Mouse (Mus musculus) MEL (cell line): ENCODE results near the gene Rrh. TPM values are rescaled to one million over a fixed set of nuclear protein-coding genes. Genes with fewer than 3 reads are reported as not detected.

Source experiments
- DNase-seq: peaks from one replicate; pipeline ENCODE4 v3.0.0; 2011; ENCODE audit warnings: low read depth, low spot score
- H3K27ac ChIP-seq: 2 replicates; pipeline ENCODE4 v1.5.1; 2012; ENCODE audit warnings: low read depth, mild to moderate bottlenecking, control low read depth, low read length, moderate library complexity; ENCODE audit not compliant: control insufficient read depth
- H3K27me3 ChIP-seq, 2 experiments: fragments of 150-350 bp in 1 of 2; sonication (generic) in 1 of 2; 2 replicates each; pipeline ENCODE4 v1.6.1; 2012; ENCODE audit warnings: low read length in 2 of 2, mild to moderate bottlenecking in 2 of 2, improper control_type of control experiment in 1 of 2, moderate library complexity in 1 of 2; ENCODE audit not compliant: insufficient read depth in 2 of 2, control insufficient read depth in 1 of 2
- H3K36me3 ChIP-seq, 2 experiments: 2 replicates each; pipeline ENCODE4 v1.6.1; 2012 to 2014; ENCODE audit warnings: low read length in 2 of 2, improper control_type of control experiment in 1 of 2, inconsistent platforms in 1 of 2, mild to moderate bottlenecking in 1 of 2; ENCODE audit not compliant: insufficient read depth in 2 of 2, control insufficient read depth in 1 of 2
- H3K4me1 ChIP-seq, 2 experiments: fragments of 150-350 bp in 1 of 2; sonication (generic) in 1 of 2; 2 replicates each; pipeline ENCODE4 v1.6.1; 2012; ENCODE audit warnings: low read length in 2 of 2, improper control_type of control experiment in 1 of 2, mild to moderate bottlenecking in 1 of 2; ENCODE audit not compliant: insufficient read depth in 2 of 2, control insufficient read depth in 1 of 2
- H3K4me3 ChIP-seq, 2 experiments: fragments of 150-350 bp in 1 of 2; sonication (generic) in 1 of 2; 2 replicates each; pipeline ENCODE4 v1.5.1; 2012; ENCODE audit warnings: low read depth in 2 of 2, low read length in 2 of 2, mild to moderate bottlenecking in 2 of 2, moderate library complexity in 2 of 2, control low read depth in 1 of 2, improper control_type of control experiment in 1 of 2; ENCODE audit not compliant: control insufficient read depth in 1 of 2, insufficient read depth in 1 of 2
- H3K79me2 ChIP-seq: 2 replicates; pipeline ENCODE4 v1.6.1; 2012; ENCODE audit warnings: mild to moderate bottlenecking, low read length, moderate library complexity; ENCODE audit not compliant: control insufficient read depth, poor library complexity, insufficient read depth
- H3K9ac ChIP-seq: 2 replicates; pipeline ENCODE4 v1.6.1; 2012; ENCODE audit warnings: low read depth, mild to moderate bottlenecking, control low read depth, low read length, moderate library complexity; ENCODE audit not compliant: control insufficient read depth, poor library complexity, severe bottlenecking
- H3K9me3 ChIP-seq: fragments of 150-350 bp; sonication (generic); replicated peaks from 2 replicates; pipeline ENCODE4 v1.6.1; 2012; ENCODE audit warnings: mild to moderate bottlenecking, low read length, improper control_type of control experiment, moderate library complexity; ENCODE audit not compliant: insufficient read depth
- BHLHE40 ChIP-seq: IDR thresholded peaks from 2 replicates; pipeline ENCODE4 v1.6.1; 2012; ENCODE audit warnings: low read depth, mild to moderate bottlenecking, inconsistent platforms, low read length, improper control_type of control experiment, borderline replicate concordance
- CHD1 ChIP-seq: IDR thresholded peaks from 2 replicates; pipeline ENCODE4 v1.6.1; 2012; ENCODE audit warnings: low read depth, mild to moderate bottlenecking, inconsistent platforms, low read length, improper control_type of control experiment
- CTCF ChIP-seq, 3 experiments: IDR thresholded peaks in 2 of 3; conservative IDR thresholded peaks in 1 of 3; 2 replicates each; pipeline ENCODE4 v1.5.1; 2011 to 2012; ENCODE audit warnings: low read length in 3 of 3, low read depth in 2 of 3, mild to moderate bottlenecking in 2 of 3, improper control_type of control experiment in 1 of 3, inconsistent platforms in 1 of 3, mixed read lengths in 1 of 3, moderate library complexity in 1 of 3; ENCODE audit not compliant: control insufficient read depth in 1 of 3, insufficient read depth in 1 of 3, poor library complexity in 1 of 3, severe bottlenecking in 1 of 3
- E2F4 ChIP-seq: IDR thresholded peaks from 2 replicates; pipeline ENCODE4 v1.6.1; 2011; ENCODE audit warnings: low read depth, low read length, improper control_type of control experiment, borderline replicate concordance
- EP300 ChIP-seq, 2 experiments: IDR thresholded peaks; 2 replicates each; pipeline ENCODE4 v1.6.1; 2011; ENCODE audit warnings: improper control_type of control experiment in 2 of 2, low read length in 2 of 2, low read depth in 1 of 2, mild to moderate bottlenecking in 1 of 2
- GABPA ChIP-seq: IDR thresholded peaks from 2 replicates; pipeline ENCODE4 v1.6.1; 2012; ENCODE audit warnings: low read depth, mild to moderate bottlenecking, inconsistent platforms, low read length, improper control_type of control experiment, moderate library complexity
- GATA1 ChIP-seq: IDR thresholded peaks from 2 replicates; pipeline ENCODE4 v1.6.1; 2011; ENCODE audit warnings: low read depth, low read length, improper control_type of control experiment
- JUND ChIP-seq: IDR thresholded peaks from 2 replicates; pipeline ENCODE4 v1.6.1; 2011; ENCODE audit warnings: low read depth, mild to moderate bottlenecking, improper control_type of control experiment, low read length
- KAT2A ChIP-seq: conservative IDR thresholded peaks from 2 replicates; pipeline ENCODE4 v1.6.1; 2012; ENCODE audit warnings: low read depth, low read length, improper control_type of control experiment, inconsistent platforms
- MAFK ChIP-seq: IDR thresholded peaks from 2 replicates; pipeline ENCODE4 v1.6.1; 2011; ENCODE audit warnings: low read depth, mild to moderate bottlenecking, low read length, improper control_type of control experiment, borderline replicate concordance
- MAX ChIP-seq: IDR thresholded peaks from 2 replicates; pipeline ENCODE4 v1.6.1; 2011; ENCODE audit warnings: low read length, improper control_type of control experiment
- MAZ ChIP-seq: IDR thresholded peaks from 2 replicates; pipeline ENCODE4 v1.6.1; 2012; ENCODE audit warnings: low read depth, mild to moderate bottlenecking, inconsistent platforms, low read length, improper control_type of control experiment
- MEF2A ChIP-seq: IDR thresholded peaks from 2 replicates; pipeline ENCODE4 v1.6.1; 2014; ENCODE audit warnings: low read depth, mild to moderate bottlenecking, inconsistent platforms, low read length, improper control_type of control experiment; ENCODE audit not compliant: poor library complexity, insufficient replicate concordance, severe bottlenecking; ENCODE audit errors: extremely low read depth
- MXI1 ChIP-seq: IDR thresholded peaks from 2 replicates; pipeline ENCODE4 v1.6.1; 2011; ENCODE audit warnings: mild to moderate bottlenecking, low read depth, low read length, improper control_type of control experiment
- MYB ChIP-seq: IDR thresholded peaks from 2 replicates; pipeline ENCODE4 v1.6.1; 2011; ENCODE audit warnings: mild to moderate bottlenecking, low read depth, low read length, improper control_type of control experiment
- NRF1 ChIP-seq: IDR thresholded peaks from 2 replicates; pipeline ENCODE4 v1.6.1; 2014; ENCODE audit warnings: low read depth, mild to moderate bottlenecking, inconsistent platforms, low read length, improper control_type of control experiment, moderate library complexity; ENCODE audit not compliant: poor library complexity, insufficient read depth, severe bottlenecking
- POLR2AphosphoS2 ChIP-seq: IDR thresholded peaks from 2 replicates; pipeline ENCODE4 v1.6.1; 2011; ENCODE audit warnings: low read length, improper control_type of control experiment
- SMC3 ChIP-seq: IDR thresholded peaks from 2 replicates; pipeline ENCODE4 v1.6.1; 2011; ENCODE audit warnings: low read depth, low read length, improper control_type of control experiment
- TAL1 ChIP-seq: IDR thresholded peaks from 2 replicates; pipeline ENCODE4 v1.6.1; 2012; ENCODE audit warnings: mild to moderate bottlenecking, inconsistent platforms, low read length, moderate library complexity, mixed read lengths
- TBP ChIP-seq: IDR thresholded peaks from 2 replicates; pipeline ENCODE4 v1.8.0; 2011; ENCODE audit warnings: low read depth, low read length, improper control_type of control experiment
- TCF12 ChIP-seq: IDR thresholded peaks from 2 replicates; pipeline ENCODE4 v1.6.1; 2014; ENCODE audit warnings: low read depth, mild to moderate bottlenecking, inconsistent platforms, low read length, improper control_type of control experiment, moderate library complexity
- UBTF ChIP-seq: IDR thresholded peaks from 2 replicates; pipeline ENCODE4 v1.6.1; 2012; ENCODE audit warnings: low read depth, mild to moderate bottlenecking, inconsistent platforms, low read length, improper control_type of control experiment, moderate library complexity, borderline replicate concordance; ENCODE audit not compliant: insufficient read depth
- USF1 ChIP-seq: IDR thresholded peaks from 2 replicates; pipeline ENCODE4 v1.6.1; 2014; ENCODE audit warnings: low read depth, mild to moderate bottlenecking, inconsistent platforms, low read length, improper control_type of control experiment, moderate library complexity
- USF2 ChIP-seq, 2 experiments: IDR thresholded peaks; 2 replicates each; pipeline ENCODE4 v1.6.1; 2011 to 2012; ENCODE audit warnings: improper control_type of control experiment in 2 of 2, low read length in 2 of 2, borderline replicate concordance in 1 of 2, inconsistent platforms in 1 of 2, low read depth in 1 of 2, mild to moderate bottlenecking in 1 of 2; ENCODE audit not compliant: insufficient read depth in 1 of 2
- ZC3H11A ChIP-seq: IDR thresholded peaks from 2 replicates; pipeline ENCODE4 v1.6.1; 2012; ENCODE audit warnings: low read depth, mild to moderate bottlenecking, inconsistent platforms, low read length, improper control_type of control experiment
- ZKSCAN1 ChIP-seq: IDR thresholded peaks from 2 replicates; pipeline ENCODE4 v1.6.1; 2012; ENCODE audit warnings: low read depth, mild to moderate bottlenecking, inconsistent platforms, low read length, improper control_type of control experiment, moderate library complexity
- ZMIZ1 ChIP-seq: IDR thresholded peaks from 2 replicates; pipeline ENCODE4 v1.6.1; 2012; ENCODE audit warnings: low read depth, mild to moderate bottlenecking, inconsistent platforms, low read length, improper control_type of control experiment, moderate library complexity
- polyA plus RNA-seq, 2 experiments: library from polyadenylated mRNA; stranded (reverse) in 1 of 2; unstranded in 1 of 2; fragments of >175 nt in 1 of 2; fragments of >200 nt in 1 of 2; gene quantifications; 2 replicates each; pipeline versions ENCODE4 v1.2.1 to v1.2.4; 2012; ENCODE audit warnings: low replicate concordance in 2 of 2, low read depth in 1 of 2; ENCODE audit not compliant: insufficient read length in 2 of 2, insufficient read depth in 1 of 2, missing spikeins in 1 of 2
- total RNA-seq: library from RNA; depleted of rRNA; stranded (reverse); fragments of 300-350 nt; gene quantifications from 2 replicates; pipeline ENCODE4 v1.2.3, GENCODE M21; 2012

Gene Rrh
- total and polyA plus RNA-seq, 3 experiments = 0.11 to 0.19 TPM; not detected in 1

DNA sequence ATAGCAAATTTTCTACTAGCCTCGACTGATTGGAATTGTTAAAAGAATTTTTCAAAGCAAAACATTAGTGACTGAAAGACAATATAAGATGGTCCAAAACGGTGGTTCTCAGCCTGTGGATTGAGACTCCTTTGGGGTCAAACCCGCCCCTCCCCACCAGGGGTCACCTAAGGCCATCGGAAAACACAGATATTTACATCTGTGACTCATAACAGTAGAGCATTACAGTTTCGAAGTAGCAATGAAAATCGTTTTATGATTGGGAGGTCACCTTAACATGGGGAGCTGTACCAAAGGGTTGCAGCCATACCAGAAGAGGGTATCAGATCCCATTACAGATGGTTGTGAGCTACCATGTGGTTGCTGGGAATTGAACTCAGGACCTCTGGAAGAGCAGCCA lies 51.2 kb downstream of the Rrh start:
- no peak overlapping the region for H3K9ac ChIP-seq
- no peaks in the 10 kb centered on the region for H3K36me3 ChIP-seq
- no peaks in the 10 kb centered on the region for H3K79me2 ChIP-seq
- no peaks in the 10 kb centered on the region for H3K9me3 ChIP-seq
- no peaks in the 10 kb centered on the region for H3K4me1 ChIP-seq
- DNase-seq = no peak
- peaks cover 0 to 8% of the 10 kb centered on the region in 2 experiments; a peak in 3 of 4 replicates for H3K27me3 ChIP-seq
- H3K27ac ChIP-seq = no peak overlapping the region
- TF ChIP-seq MAZ (no peak), POLR2AphosphoS2 (no peak), BHLHE40 (no peak), JUND (no peak), TAL1 (no peak), USF2 (IDR thresholded peaks at IDR 0.05; ENCODE audit: borderline replicate concordance in 1 of 2, insufficient read depth in 1 of 2, low read depth in 1 of 2, low read length in 2 of 2) (no peak), SMC3 (no peak), ZC3H11A (no peak), GATA1 (no peak), MAFK (no peak), NRF1 (no peak), CTCF (IDR thresholded peaks at IDR 0.05 in 2 of 3, conservative IDR thresholded peaks at IDR 0.05 in 1 of 3; ENCODE audit: control insufficient read depth in 1 of 3, insufficient read depth in 1 of 3, low read depth in 2 of 3, low read length in 3 of 3, poor library complexity in 1 of 3, severe bottlenecking in 1 of 3) (no peak), MXI1 (no peak), MYB (no peak), UBTF (no peak), USF1 (no peak), MAX (no peak), TBP (no peak), MEF2A (no peak)
- TF ChIP-seq, all 39 proteins: peak for 0
- no peak overlapping the region for H3K4me3 ChIP-seq

DNA sequence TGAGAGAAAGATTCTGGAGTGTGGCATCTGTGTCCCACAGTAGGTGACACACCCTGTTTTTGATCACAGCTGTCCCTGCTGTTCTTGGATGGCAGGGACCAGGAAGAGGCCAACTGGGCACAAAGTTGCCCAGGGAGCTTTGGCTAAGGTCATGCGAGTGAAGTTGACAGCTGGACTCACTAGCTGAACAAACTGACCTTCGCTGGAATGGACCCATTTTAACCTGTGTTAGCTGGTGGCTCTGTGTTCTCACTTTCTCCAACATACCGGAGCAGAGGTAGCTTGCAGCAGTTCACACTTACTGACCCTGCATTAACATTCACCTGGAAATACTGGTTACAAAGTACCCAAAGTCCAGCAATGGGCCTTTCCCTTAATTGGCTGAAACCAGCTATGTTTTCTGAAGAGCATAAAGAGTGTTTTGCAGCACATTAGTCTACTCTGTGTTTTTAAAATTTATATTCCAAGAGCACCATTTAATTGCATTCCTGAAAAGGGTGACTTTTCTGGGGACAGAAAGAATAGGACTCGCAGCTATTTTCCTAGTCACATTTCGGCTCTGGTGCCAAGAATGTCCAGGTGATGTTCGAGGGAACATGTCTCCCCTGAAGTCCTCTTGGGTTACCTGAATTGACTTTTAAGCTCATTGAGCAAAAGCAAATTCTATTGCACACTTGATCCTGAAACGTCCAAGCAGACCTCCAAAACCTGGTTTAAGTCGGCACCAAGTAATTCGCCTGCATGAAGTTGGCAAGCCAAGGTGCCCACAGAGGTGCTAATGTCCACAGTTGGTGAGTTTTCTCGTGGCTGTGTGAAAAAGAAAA lies 55.2 kb downstream of the Rrh start:
- Histone ChIP-seq H3K4me1 (no peaks in the 10 kb centered on the region), H3K4me3 (no peak overlapping the region), H3K36me3 (no peaks in the 10 kb centered on the region), H3K27ac (no peak overlapping the region), H3K27me3 (peaks cover 0 to 8% of the 10 kb centered on the region in 2 experiments; a peak in 2 of 4 replicates), H3K9ac (no peak overlapping the region), H3K9me3 (no peaks in the 10 kb centered on the region), H3K79me2 (no peaks in the 10 kb centered on the region)
- DNase-seq = no peak
- no peak for TF ChIP-seq ZKSCAN1
- no peak for TF ChIP-seq GABPA
- no peak for TF ChIP-seq MEF2A
- no peak for TF ChIP-seq CTCF (IDR thresholded peaks at IDR 0.05 in 2 of 3, conservative IDR thresholded peaks at IDR 0.05 in 1 of 3; ENCODE audit: control insufficient read depth in 1 of 3, insufficient read depth in 1 of 3, low read depth in 2 of 3, low read length in 3 of 3, poor library complexity in 1 of 3, severe bottlenecking in 1 of 3)
- TF ChIP-seq ZC3H11A = no peak
- no peak for TF ChIP-seq EP300 (IDR thresholded peaks at IDR 0.05; ENCODE audit: low read depth in 1 of 2, low read length in 2 of 2)
- TF ChIP-seq MYB = no peak
- TF ChIP-seq E2F4 = no peak
- no peak for TF ChIP-seq KAT2A
- no peak for TF ChIP-seq SMC3
- no peak for TF ChIP-seq TBP
- TF ChIP-seq CHD1 = no peak
- no peak for TF ChIP-seq BHLHE40
- TF ChIP-seq ZMIZ1 = no peak
- no peak for TF ChIP-seq TCF12
